Mouse (Mus musculus): ENCODE measurements around the gene Pitpnm2.

DNA sequence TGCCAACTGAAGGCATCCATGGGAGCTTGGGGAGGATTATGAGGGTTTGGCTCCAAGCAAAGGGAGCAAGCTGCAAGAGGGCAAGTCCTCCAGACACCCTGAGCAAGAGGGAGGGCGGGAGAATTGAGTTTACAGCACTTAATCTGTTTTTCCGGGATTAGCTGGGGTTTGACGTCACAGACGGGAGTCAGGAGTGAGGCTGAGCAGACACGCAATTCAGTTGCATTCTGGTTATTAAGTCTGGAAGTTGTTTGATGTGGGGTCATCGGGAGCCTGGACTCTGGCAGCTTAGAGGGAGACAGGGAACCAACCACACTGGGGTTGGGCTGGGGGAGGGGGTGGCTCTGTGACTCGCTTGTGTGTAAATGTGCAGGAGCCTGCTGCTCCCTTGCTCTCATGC is 90.1 kb downstream of the Pitpnm2 start:
- no peak for TF ChIP-seq POLR2A (IDR thresholded peaks at IDR 0.05; ENCODE audit: insufficient read depth, low read depth, low read length)
- TF ChIP-seq CTCF (IDR thresholded peaks at IDR 0.05), result no peak
- no peak for TF ChIP-seq EP300 (IDR thresholded peaks at IDR 0.05; ENCODE audit: insufficient read depth, low read depth, low read length)
